Mouse (Mus musculus) right cerebral cortex, postnatal 25 days (tissue): ENCODE measurements around the gene Cul7.

Source experiments
- DNase-seq: peaks from one replicate; pipeline ENCODE4 v3.0.0; 2022

The Cul7 gene

GRCm38 (mm10) chr17:46704887-46705835, 55.0 kb downstream of the Cul7 start, which contains the start of gene Ppp2r5d:
Gene Ppp2r5d, minus strand, starts transcription at chr17:46705111.
- peak; percentile 95 for DNase-seq

- no peak for DNase-seq
Observed at GRCm38 (mm10) chr17:46706375-46707089, 56.4 kb downstream of the Cul7 start.

- DNase-seq: peak; percentile 90
Observed at GRCm38 (mm10) chr17:46710959-46711597, 60.9 kb downstream of the Cul7 start, which contains the start of gene Pex6. Gene Pex6, plus strand, starts transcription at chr17:46711463.

GRCm38 (mm10) chr17:46711612-46712271, 61.6 kb downstream of the Cul7 start:
- peak; percentile 39 for DNase-seq

GRCm38 (mm10) chr17:46712442-46712841, 62.3 kb downstream of the Cul7 start:
- no peak for DNase-seq

- DNase-seq: no peak
Observed at GRCm38 (mm10) chr17:46713849-46714248, 63.7 kb downstream of the Cul7 start.
